Mouse (Mus musculus) spleen, adult 12 weeks (tissue): ENCODE data around the gene Hgd.

ENCODE experiments used
- DNase-seq: peaks from one replicate; pipeline ENCODE4 v3.0.0; 2022; ENCODE audit warnings: low spot score

Gene Hgd

GRCm38 (mm10) chr16:37580651-37581050, 698 bp downstream of the Hgd start:
- DNase-seq, result no peak

GRCm38 (mm10) chr16:37581901-37582300, 1.9 kb downstream of the Hgd start:
- DNase-seq, result no peak

DNA sequence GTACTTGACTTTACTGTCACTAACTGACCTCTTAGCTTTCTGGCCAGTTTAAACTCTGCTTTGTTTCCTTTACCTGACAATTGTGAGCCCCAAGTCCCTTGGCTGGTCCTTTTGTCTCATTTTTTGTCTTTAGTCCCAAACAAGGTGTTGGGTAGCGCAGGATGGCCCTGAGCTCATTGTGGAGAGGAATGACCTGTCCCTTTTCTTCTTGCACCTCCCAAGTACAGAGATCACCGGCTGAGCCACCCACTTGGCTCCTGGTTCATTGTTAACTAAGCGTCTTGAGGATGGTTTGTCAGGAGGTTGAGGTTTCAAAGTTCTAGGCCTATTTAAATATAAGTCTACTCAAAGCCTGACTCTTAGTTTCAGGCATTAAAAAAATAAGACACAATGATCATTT, 3.4 kb downstream of the Hgd start:
- DNase-seq, result no peak

DNA sequence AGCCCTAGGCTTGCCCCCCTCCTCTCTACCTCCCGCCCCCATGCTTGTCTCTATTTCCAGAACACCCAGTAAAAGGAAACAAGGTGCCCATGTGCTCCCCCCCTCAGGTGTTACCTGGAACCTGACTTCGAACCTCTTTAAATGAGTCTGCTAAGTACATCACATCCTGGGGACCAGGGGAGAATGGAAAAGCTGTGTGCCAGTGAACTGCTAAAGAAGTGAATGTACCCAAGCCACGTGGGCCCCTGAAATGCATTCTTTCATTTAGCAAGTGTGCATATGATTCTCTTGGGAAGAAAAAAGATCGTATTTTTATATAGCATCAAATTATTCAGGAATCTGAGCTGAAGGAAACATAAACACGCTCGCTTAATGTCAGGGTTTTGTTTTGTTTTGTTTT, 3.8 kb downstream of the Hgd start:
- DNase-seq, result no peak

GRCm38 (mm10) chr16:37584218-37585035, 4.5 kb downstream of the Hgd start:
- no peak for DNase-seq

DNA sequence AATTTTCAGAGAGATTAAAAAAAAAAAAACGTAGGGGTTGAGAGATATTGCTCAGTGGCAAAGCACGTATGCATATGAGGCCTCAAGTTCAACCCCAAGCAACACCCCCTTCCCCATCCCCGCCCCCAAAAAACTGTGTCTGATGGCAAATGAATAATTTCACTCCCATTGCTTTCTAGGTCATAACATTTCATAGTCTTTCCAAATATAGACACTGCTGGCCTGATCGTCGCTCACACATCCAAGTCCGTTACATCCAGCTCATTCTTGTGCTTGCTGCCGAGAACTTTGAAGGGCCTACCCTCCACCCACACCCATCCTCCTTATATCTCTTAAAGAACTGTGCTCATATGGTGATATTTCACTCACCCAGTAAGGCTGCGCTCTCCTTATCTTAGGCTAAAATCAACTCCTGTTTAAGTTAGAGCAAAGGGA, 5.2 kb downstream of the Hgd start:
- no peak for DNase-seq

DNA sequence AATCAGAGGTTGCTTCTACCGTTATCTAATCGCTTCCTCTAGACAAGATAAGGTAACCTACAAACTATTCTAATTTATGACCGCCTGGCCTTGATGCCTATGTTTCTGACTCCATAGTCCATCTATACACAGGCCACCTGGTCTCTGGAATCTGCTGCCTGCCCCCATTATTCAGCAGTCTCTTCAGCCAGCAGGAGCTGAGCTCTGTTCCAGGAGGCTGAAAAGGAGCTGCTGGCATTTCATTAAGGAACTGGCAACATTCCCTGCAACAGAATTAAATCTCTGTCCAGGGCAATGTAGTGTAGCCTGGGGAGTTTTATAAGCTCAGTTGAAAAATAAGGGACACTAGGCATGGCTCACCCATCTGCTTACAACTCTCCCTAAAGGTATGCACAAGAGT, 11.0 kb downstream of the Hgd start:
- DNase-seq, result no peak

DNA sequence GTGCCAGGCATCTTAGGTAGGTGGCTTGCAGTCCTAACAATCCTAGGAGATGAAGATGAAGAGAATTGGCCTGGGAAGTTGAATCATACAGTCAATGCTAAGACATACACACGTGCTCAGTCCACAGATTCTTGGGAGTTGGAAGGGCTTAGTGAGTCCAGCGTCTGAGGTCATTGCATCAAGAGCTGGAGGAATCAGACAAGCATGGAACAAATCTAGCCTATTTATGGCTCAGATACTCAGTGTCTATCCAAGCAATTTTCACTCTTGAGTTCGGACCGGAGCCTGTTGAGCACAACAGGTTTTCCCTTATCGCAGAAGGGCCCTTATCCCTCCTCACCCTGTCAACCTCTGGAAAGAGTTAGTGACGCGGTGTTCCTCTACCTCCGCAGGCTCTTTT, 11.6 kb downstream of the Hgd start:
- DNase-seq, result no peak

- no peak for DNase-seq
Observed at GRCm38 (mm10) chr16:37597412-37597811, 17.5 kb downstream of the Hgd start.

DNA sequence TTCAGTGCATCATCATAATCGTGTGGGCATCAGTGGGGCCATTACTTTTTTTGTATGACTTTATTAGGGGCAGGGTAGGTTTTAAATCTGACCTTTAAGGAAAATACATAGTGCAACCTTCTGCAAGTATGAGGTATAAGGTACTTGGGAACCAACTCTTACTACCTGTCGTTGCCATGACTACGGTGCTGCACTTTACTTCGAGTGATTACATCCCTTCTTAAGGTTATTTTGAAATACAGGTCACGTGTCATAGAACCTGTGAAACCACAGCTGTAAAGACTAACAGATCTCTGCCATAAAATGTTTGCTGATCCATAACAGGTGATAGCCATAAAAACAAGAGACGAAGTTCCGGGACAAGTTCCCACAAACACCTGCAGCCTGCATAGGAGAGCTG, 18.5 kb downstream of the Hgd start:
- DNase-seq, result no peak

- no peak for DNase-seq
Observed at GRCm38 (mm10) chr16:37599326-37599725, 19.4 kb downstream of the Hgd start.

DNA sequence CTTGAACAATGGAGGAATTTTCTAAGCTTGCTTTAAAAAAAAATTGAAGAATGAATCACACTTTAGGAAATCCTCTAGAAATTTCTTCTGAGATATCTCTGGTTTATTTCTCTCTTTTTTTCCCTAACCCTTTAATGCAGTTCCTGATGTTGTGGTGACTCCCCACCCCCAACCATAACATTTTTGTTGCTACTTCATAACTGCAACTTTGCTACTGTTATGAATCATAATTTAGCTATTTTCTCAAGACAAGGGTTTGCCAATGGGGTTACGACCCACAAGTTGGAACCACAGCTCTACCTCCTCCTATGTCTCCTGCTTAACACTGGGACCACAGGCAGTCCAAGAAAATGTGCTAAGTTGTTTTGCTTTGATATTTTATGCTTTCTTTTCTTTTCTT, 23.5 kb downstream of the Hgd start:
- no peak for DNase-seq

DNA sequence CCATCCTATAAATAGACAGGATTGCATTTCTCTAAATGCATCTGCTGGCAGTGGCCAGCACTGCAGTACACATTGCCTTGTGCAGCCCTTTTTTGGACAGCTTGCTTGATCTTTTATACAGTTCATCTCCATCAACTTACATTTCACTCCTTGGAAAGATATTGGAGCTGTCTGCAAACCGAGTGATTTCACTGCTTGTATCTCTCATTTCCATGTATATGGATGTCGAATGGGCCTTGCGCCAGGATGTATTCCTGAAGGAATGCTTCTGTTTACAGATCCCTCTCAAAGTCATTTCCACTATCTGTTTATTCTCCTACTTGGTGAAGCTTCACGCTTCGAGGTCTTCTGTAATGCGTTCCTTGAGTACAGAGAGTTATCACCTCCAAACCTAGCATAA, 24.3 kb downstream of the Hgd start:
- no peak for DNase-seq

- DNase-seq, result no peak
Observed at GRCm38 (mm10) chr16:37610333-37610732, 30.4 kb downstream of the Hgd start.

GRCm38 (mm10) chr16:37611072-37611471, 31.1 kb downstream of the Hgd start:
- DNase-seq, result no peak

GRCm38 (mm10) chr16:37612013-37612412, 32.1 kb downstream of the Hgd start:
- no peak for DNase-seq

GRCm38 (mm10) chr16:37614540-37614939, 34.6 kb downstream of the Hgd start:
- DNase-seq, result no peak

GRCm38 (mm10) chr16:37615429-37615828, 35.5 kb downstream of the Hgd start:
- DNase-seq, result no peak

DNA sequence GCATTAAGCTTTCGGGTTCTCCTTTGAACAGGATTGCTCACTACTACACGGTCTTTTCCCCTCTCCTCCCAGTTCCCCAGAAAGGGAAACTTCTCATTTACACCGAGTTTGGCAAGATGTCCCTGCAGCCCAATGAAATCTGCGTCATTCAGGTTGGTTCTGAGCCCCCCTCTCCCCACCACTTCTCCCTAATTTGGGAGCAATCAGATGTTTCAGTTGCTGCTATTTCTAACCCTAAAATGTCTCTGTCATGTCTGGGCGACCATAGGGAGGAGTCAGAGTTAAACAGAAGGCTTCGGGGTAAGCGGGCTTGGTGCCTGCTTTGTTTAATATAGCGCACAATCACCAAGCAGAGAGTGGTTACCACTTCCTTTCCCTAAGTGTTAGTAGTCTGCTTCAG, 36.2 kb downstream of the Hgd start:
- DNase-seq, result no peak

DNA sequence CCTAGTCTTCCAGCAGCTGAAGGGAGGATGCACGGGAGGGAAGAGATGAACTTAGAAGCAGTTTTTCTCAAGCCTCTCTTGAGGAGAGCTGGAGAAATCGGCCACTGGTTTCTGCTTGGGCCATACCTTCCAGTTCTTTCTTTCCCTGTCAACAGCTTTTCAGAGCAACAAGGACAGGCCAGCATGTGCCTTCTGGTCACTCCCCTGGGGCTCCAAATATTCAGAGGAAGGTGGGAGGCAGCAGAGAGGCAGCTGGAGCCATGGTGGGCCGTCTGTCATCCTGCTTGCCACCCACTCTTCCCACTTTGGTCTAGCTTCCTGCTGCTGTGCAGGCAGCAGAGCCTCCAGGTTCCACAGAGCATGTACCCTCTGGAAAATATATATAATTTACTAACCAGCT, 37.7 kb downstream of the Hgd start:
- no peak for DNase-seq

GRCm38 (mm10) chr16:37622403-37622802, 42.5 kb downstream of the Hgd start:
- no peak for DNase-seq

GRCm38 (mm10) chr16:37622919-37623318, 43.0 kb downstream of the Hgd start:
- DNase-seq, result no peak

DNA sequence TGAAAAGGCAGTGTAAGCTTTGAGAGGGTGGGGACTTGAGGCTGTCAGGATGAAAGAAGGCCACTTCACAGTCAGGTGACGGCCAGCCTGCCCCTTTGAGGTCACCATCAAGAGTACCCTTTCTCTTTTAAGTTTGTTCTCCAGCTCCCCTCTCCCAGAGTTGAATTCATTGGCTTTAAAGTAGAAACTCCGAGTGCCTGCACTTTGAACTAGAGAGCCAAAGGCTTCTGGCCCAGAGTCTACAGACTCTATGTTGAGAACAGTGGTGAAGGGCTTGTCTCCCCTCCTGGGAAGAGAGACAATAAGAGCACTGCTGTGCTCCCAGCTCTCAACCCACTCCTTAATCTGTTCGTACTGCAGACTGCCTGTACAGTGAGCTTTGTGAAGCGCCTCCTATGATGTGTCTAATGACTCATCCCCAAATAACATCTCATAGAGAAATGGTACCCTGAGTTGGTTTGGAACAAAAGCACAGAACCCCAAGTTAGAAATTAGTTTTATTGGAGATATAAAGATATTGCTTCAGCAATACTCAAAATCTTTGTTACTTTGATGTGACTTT, 46.5 kb downstream of the Hgd start:
- no peak for DNase-seq

DNA sequence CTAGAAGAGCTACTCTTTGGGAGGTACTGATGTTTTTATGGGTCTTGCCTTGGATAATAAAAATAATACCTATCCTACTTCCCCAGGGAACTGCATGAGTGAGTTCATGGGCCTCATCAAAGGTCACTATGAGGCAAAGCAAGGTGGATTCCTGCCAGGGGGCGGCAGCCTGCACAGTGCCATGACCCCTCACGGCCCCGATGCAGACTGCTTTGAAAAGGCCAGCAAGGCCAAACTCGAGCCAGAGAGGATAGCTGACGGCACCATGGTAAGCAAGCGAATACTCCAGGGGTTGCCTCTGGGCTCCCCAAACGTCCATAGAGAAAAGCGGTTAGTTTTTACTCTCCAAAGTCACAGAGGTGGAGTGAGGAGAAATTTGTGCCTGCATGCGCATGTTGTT, 48.4 kb downstream of the Hgd start:
- DNase-seq, result no peak
